ENCODE assay signal across 13 mouse cellular contexts in genomic region chr6:129248243-129248642, GRCm38 (mm10). TPM values are rescaled to one million over a fixed set of nuclear protein-coding genes. Genes with fewer than 3 reads are reported as not detected.
DNase-seq lines count a peak whose midpoint lies in the region; ATAC-seq and TF ChIP-seq lines count a peak whose summit lies in the region.
"Had no signal": no experiment of that assay in that cellular context is flagged by ENCODE, and none has a peak within 500 bp of the region (broad histone marks: within the 10 kb centered on the region; RNA-seq: fewer than 3 reads in every experiment).

No protein-coding gene starts in this region.

- DNase-seq in liver, postnatal 0 days: no peak
- peak; percentile 50 for DNase-seq in NIH3T3 (ENCODE audit: low read depth)
- DNase-seq in left cerebral cortex, adult 18-20 months (ENCODE audit: low spot score in 2 of 2): no peak
- no peak for DNase-seq in gastrocnemius, postnatal 25 days
- DNase-seq: adrenal gland, adult 8-10 months; cerebellum, adult 18-20 months; gastrocnemius, postnatal 10 days; heart, postnatal 36 days; spleen, adult 18-20 months had no signal

- no peak overlapping the region for H3K4me2 ChIP-seq in liver, postnatal 0 days (ENCODE audit: low read depth, low read length)
- no peak overlapping the region for H3K4me2 ChIP-seq in liver, embryonic 12.5 days

- no peak for TF ChIP-seq EP300 in liver, postnatal 0 days (IDR thresholded peaks at IDR 0.05; ENCODE audit: low read depth)

- no peaks in the 10 kb centered on the region for H3K4me1 ChIP-seq in liver, postnatal 0 days (ENCODE audit: insufficient read depth)
- no peaks in the 10 kb centered on the region for H3K4me1 ChIP-seq in liver, embryonic 12.5 days

- no peak overlapping the region for H3K4me3 ChIP-seq in liver, postnatal 0 days (ENCODE audit: low read depth, low read length)
- no peak overlapping the region for H3K4me3 ChIP-seq in liver, embryonic 12.5 days

- no peaks in the 10 kb centered on the region for H3K27me3 ChIP-seq in liver, postnatal 0 days (ENCODE audit: insufficient read depth, low read length)
- H3K27me3 ChIP-seq in liver, embryonic 12.5 days (replicated peaks): no peaks in the 10 kb centered on the region

- no peak for ATAC-seq in liver, postnatal 0 days
- no peak for ATAC-seq in liver, embryonic 12.5 days
- ATAC-seq in CD4-positive, CD25-positive, alpha-beta regulatory T cell, adult 4 months: peak; percentile 90
- peak; percentile 95 for ATAC-seq in megakaryocyte-erythroid progenitor cell, adult 5-6 weeks (replicated peaks; ENCODE audit: low FRiP score, low TSS enrichment, poor library complexity, severe bottlenecking)

- TF ChIP-seq CTCF in liver, postnatal 0 days (IDR thresholded peaks at IDR 0.05; ENCODE audit: low read depth): peak; percentile 56

- H3K9ac ChIP-seq in liver, postnatal 0 days (replicated peaks): no peak overlapping the region
- no peak overlapping the region for H3K9ac ChIP-seq in liver, embryonic 12.5 days

- no peaks in the 10 kb centered on the region for H3K36me3 ChIP-seq in liver, postnatal 0 days (replicated peaks; ENCODE audit: insufficient read depth, low read length)
- no peaks in the 10 kb centered on the region for H3K36me3 ChIP-seq in liver, embryonic 12.5 days

- no peak overlapping the region for H3K27ac ChIP-seq in liver, postnatal 0 days (ENCODE audit: low read depth)
- no peak overlapping the region for H3K27ac ChIP-seq in liver, embryonic 12.5 days

- no peaks in the 10 kb centered on the region for H3K9me3 ChIP-seq in liver, postnatal 0 days (ENCODE audit: low read length)
- no peaks in the 10 kb centered on the region for H3K9me3 ChIP-seq in liver, embryonic 12.5 days (replicated peaks)

RNA-seq across cellular contexts. Expression of gene Cd69, which starts 27.0 kb away (rescaled TPM):
- polyA plus RNA-seq in liver, postnatal 0 days (2015; fragmentation: Nextera tagmentation; extraction: Ambion mirVana): 1.0 and 1.5 TPM in 2 replicates
- polyA plus RNA-seq in liver, embryonic 12.5 days (2016; fragmentation: Nextera tagmentation; extraction: Ambion mirVana): 1.3 TPM in 2 replicates
- polyA plus RNA-seq in CD4-positive, CD25-positive, alpha-beta regulatory T cell, adult 4 months (2017; shearing (Covaris generic)): 100 to 1,000 TPM; 220 to 231 TPM
- total RNA-seq in megakaryocyte-erythroid progenitor cell, adult 5-6 weeks (2014; fragmentation: Nextera tagmentation): 7.0 and 12.2 TPM in 2 replicates
- total RNA-seq in megakaryocyte-erythroid progenitor cell, adult 5-6 weeks (2017): 57.7 and 71.1 TPM in 2 replicates
- not detected for total RNA-seq in left cerebral cortex, adult 18-20 months (2021)
- total RNA-seq in gastrocnemius, postnatal 25 days (2021): under 1 TPM in 1 of 2 experiments, not detected in 1; 0.19 TPM
- polyA plus RNA-seq: neural tube, embryonic 14.5 days had no signal

Comparison
In these comparisons a context has a peak if more than half of its experiments do, and no peak if none do; other contexts are left out.
1. ATAC-seq: peak in CD4-positive, CD25-positive, alpha-beta regulatory T cell, adult 4 months (single experiment) and megakaryocyte-erythroid progenitor cell, adult 5-6 weeks (single experiment); none in liver, postnatal 0 days (single experiment) and liver, embryonic 12.5 days (single experiment).
2. RNA of gene Cd69, which starts 27.0 kb away (total RNA-seq): 7.0 to 71.1 TPM in megakaryocyte-erythroid progenitor cell, adult 5-6 weeks; 0.19 TPM in gastrocnemius, postnatal 25 days and not detected in left cerebral cortex, adult 18-20 months; every median in the first group is over 4 times any median in the second.